Mouse (Mus musculus): ENCODE measurements around the gene Kalrn. TPM values are rescaled to one million over a fixed set of nuclear protein-coding genes. Genes with fewer than 3 reads are reported as not detected.
A peak's percentile ranks its signal among the peaks of the same experiment; 100 is the strongest.

Kalrn gene
- polyA plus RNA-seq, 1 experiment from 2014 or later, result 22.8 TPM

- no peak for DNase-seq (ENCODE audit: low spot score)
- under 1% methylated on average over 42 of the region's 42 CpGs for WGBS
- H3K27ac ChIP-seq, result peak overlapping the region; percentile 96
These were observed 642 bp upstream of the Kalrn start for GRCm38 (mm10) chr16:34573856-34574491.

GRCm38 (mm10) chr16:34572406-34573150 is 754 bp downstream of the Kalrn start:
- WGBS, result under 1% methylated on average over 61 of the region's 61 CpGs
- no peak for DNase-seq (ENCODE audit: low spot score)
- Histone ChIP-seq H3K4me1 (peaks cover 30% of the 10 kb centered on the region), H3K27me3 (ENCODE audit: insufficient read depth, poor library complexity, severe bottlenecking) (peaks cover 22% of the 10 kb centered on the region; the same call in 1 of the 2 replicates), H3K9me3 (no peaks in the 10 kb centered on the region), H3K4me3 (peak overlapping the region; percentile 88), H3K27ac (peak overlapping the region; percentile 96), H3K36me3 (no peaks in the 10 kb centered on the region)

More at GRCm38 (mm10) chr16:34573856-34574491, 642 bp upstream of the Kalrn start:
- H3K36me3 ChIP-seq, result no peaks in the 10 kb centered on the region
- H3K4me3 ChIP-seq, result peak overlapping the region; percentile 88
- peaks cover 19% of the 10 kb centered on the region; the same call in 1 of the 2 replicates for H3K27me3 ChIP-seq (ENCODE audit: insufficient read depth, poor library complexity, severe bottlenecking)
- H3K4me1 ChIP-seq, result peaks cover 27% of the 10 kb centered on the region
- no peaks in the 10 kb centered on the region for H3K9me3 ChIP-seq

- Histone ChIP-seq H3K27ac (peak overlapping the region; percentile 96), H3K4me1 (peaks cover 30% of the 10 kb centered on the region)
These were observed 1.4 kb downstream of the Kalrn start for GRCm38 (mm10) chr16:34571931-34572405.

GRCm38 (mm10) chr16:34569897-34570296 is 3.4 kb downstream of the Kalrn start:
- WGBS, result 37% methylated on average over 2 of the region's 2 CpGs
- Histone ChIP-seq H3K27me3 (ENCODE audit: insufficient read depth, poor library complexity, severe bottlenecking) (peaks cover 22% of the 10 kb centered on the region; the same call in 1 of the 2 replicates), H3K36me3 (no peaks in the 10 kb centered on the region; the same call in 1 of the 2 replicates), H3K27ac (no peak overlapping the region), H3K4me3 (no peak overlapping the region), H3K4me1 (peaks cover 41% of the 10 kb centered on the region), H3K9me3 (no peaks in the 10 kb centered on the region)
- DNase-seq (ENCODE audit: low spot score), result no peak

More at GRCm38 (mm10) chr16:34571931-34572405, 1.4 kb downstream of the Kalrn start:
- WGBS, result 1% methylated on average over 10 of the region's 10 CpGs
- DNase-seq (ENCODE audit: low spot score), result no peak
- Histone ChIP-seq H3K9me3 (no peaks in the 10 kb centered on the region), H3K27me3 (ENCODE audit: insufficient read depth, poor library complexity, severe bottlenecking) (peaks cover 22% of the 10 kb centered on the region; the same call in 1 of the 2 replicates), H3K36me3 (no peaks in the 10 kb centered on the region; the same call in 1 of the 2 replicates), H3K4me3 (peak overlapping the region; percentile 88)

- Histone ChIP-seq H3K4me3 (no peak overlapping the region), H3K4me1 (peaks cover 40% of the 10 kb centered on the region), H3K36me3 (no peaks in the 10 kb centered on the region; the same call in 1 of the 2 replicates), H3K9me3 (no peaks in the 10 kb centered on the region), H3K27ac (no peak overlapping the region), H3K27me3 (ENCODE audit: insufficient read depth, poor library complexity, severe bottlenecking) (peaks cover 22% of the 10 kb centered on the region; the same call in 1 of the 2 replicates)
- no peak for DNase-seq (ENCODE audit: low spot score)
- WGBS, result 56% methylated on average over 6 of the region's 6 CpGs
These were observed 4.5 kb downstream of the Kalrn start for GRCm38 (mm10) chr16:34568831-34569230.

- H3K27ac ChIP-seq, result no peak overlapping the region
- no peaks in the 10 kb centered on the region; the same call in 1 of the 2 replicates for H3K36me3 ChIP-seq
- DNase-seq (ENCODE audit: low spot score), result no peak
- no peak overlapping the region for H3K4me3 ChIP-seq
- peaks cover 35% of the 10 kb centered on the region for H3K4me1 ChIP-seq
- H3K9me3 ChIP-seq, result no peaks in the 10 kb centered on the region
- H3K27me3 ChIP-seq (ENCODE audit: insufficient read depth, poor library complexity, severe bottlenecking), result peaks cover 5% of the 10 kb centered on the region; the same call in 1 of the 2 replicates
- WGBS, result 69% methylated on average over 11 of the region's 11 CpGs
These were observed 9.6 kb downstream of the Kalrn start for GRCm38 (mm10) chr16:34563593-34564280.

GRCm38 (mm10) chr16:34561734-34562135 is 11.6 kb downstream of the Kalrn start:
- Histone ChIP-seq H3K4me3 (no peak overlapping the region), H3K27me3 (ENCODE audit: insufficient read depth, poor library complexity, severe bottlenecking) (peaks cover 5% of the 10 kb centered on the region; the same call in 1 of the 2 replicates), H3K36me3 (no peaks in the 10 kb centered on the region), H3K27ac (no peak overlapping the region), H3K4me1 (peaks cover 51% of the 10 kb centered on the region), H3K9me3 (no peaks in the 10 kb centered on the region)
- WGBS, result 41% methylated on average over 5 of the region's 5 CpGs
- no peak for DNase-seq (ENCODE audit: low spot score)

GRCm38 (mm10) chr16:34560814-34561213 is 12.5 kb downstream of the Kalrn start:
- no peaks in the 10 kb centered on the region for H3K36me3 ChIP-seq
- DNase-seq (ENCODE audit: low spot score), result no peak
- H3K27me3 ChIP-seq (ENCODE audit: insufficient read depth, poor library complexity, severe bottlenecking), result peaks cover 5% of the 10 kb centered on the region; the same call in 1 of the 2 replicates
- H3K27ac ChIP-seq, result no peak overlapping the region
- H3K9me3 ChIP-seq, result no peaks in the 10 kb centered on the region
- WGBS, result 70% methylated on average over 5 of the region's 5 CpGs
- H3K4me1 ChIP-seq, result peaks cover 47% of the 10 kb centered on the region
- no peak overlapping the region for H3K4me3 ChIP-seq

GRCm38 (mm10) chr16:34560411-34560810 is 12.9 kb downstream of the Kalrn start:
- H3K4me1 ChIP-seq, result peaks cover 47% of the 10 kb centered on the region

GRCm38 (mm10) chr16:34557891-34558290 is 15.4 kb downstream of the Kalrn start:
- no peaks in the 10 kb centered on the region for H3K9me3 ChIP-seq
- 0 out of 2 replicates have a peak overlapping the region, but pooled peaks have one; percentile 5 for H3K4me3 ChIP-seq
- WGBS, result 34% methylated on average over 6 of the region's 6 CpGs
- H3K27ac ChIP-seq, result no peak overlapping the region
- no peaks in the 10 kb centered on the region for H3K36me3 ChIP-seq
- H3K27me3 ChIP-seq (ENCODE audit: insufficient read depth, poor library complexity, severe bottlenecking), result no peaks in the 10 kb centered on the region
- no peak for DNase-seq (ENCODE audit: low spot score)
- H3K4me1 ChIP-seq, result peaks cover 44% of the 10 kb centered on the region

More at GRCm38 (mm10) chr16:34560411-34560810, 12.9 kb downstream of the Kalrn start:
- no peak overlapping the region for H3K27ac ChIP-seq
- WGBS, result 95% methylated on average over 2 of the region's 2 CpGs
- no peaks in the 10 kb centered on the region for H3K9me3 ChIP-seq
- peaks cover 5% of the 10 kb centered on the region; the same call in 1 of the 2 replicates for H3K27me3 ChIP-seq (ENCODE audit: insufficient read depth, poor library complexity, severe bottlenecking)
- no peak overlapping the region for H3K4me3 ChIP-seq
- H3K36me3 ChIP-seq, result no peaks in the 10 kb centered on the region
- DNase-seq (ENCODE audit: low spot score), result no peak

GRCm38 (mm10) chr16:34552731-34553130 is 20.6 kb downstream of the Kalrn start:
- H3K4me3 ChIP-seq, result no peak overlapping the region
- H3K36me3 ChIP-seq, result no peaks in the 10 kb centered on the region
- DNase-seq (ENCODE audit: low spot score), result peak; percentile 67
- H3K27ac ChIP-seq, result no peak overlapping the region
- 86% methylated on average over 1 of the region's 1 CpGs for WGBS
- no peaks in the 10 kb centered on the region for H3K27me3 ChIP-seq (ENCODE audit: insufficient read depth, poor library complexity, severe bottlenecking)
- no peaks in the 10 kb centered on the region for H3K9me3 ChIP-seq
- H3K4me1 ChIP-seq, result peaks cover 35% of the 10 kb centered on the region

GRCm38 (mm10) chr16:34549470-34549999 is 23.8 kb downstream of the Kalrn start:
- Histone ChIP-seq H3K9me3 (no peaks in the 10 kb centered on the region), H3K4me3 (no peak overlapping the region), H3K36me3 (no peaks in the 10 kb centered on the region), H3K4me1 (peaks cover 25% of the 10 kb centered on the region), H3K27ac (no peak overlapping the region), H3K27me3 (ENCODE audit: insufficient read depth, poor library complexity, severe bottlenecking) (no peaks in the 10 kb centered on the region)
- 81% methylated on average over 5 of the region's 5 CpGs for WGBS
- DNase-seq (ENCODE audit: low spot score), result no peak

All from heart, embryonic 10.5 days (tissue).